Mouse (Mus musculus): ENCODE results near the gene Atf7ip.
A peak's percentile ranks its signal among the peaks of the same experiment; 100 is the strongest.

Gene Atf7ip

DNA sequence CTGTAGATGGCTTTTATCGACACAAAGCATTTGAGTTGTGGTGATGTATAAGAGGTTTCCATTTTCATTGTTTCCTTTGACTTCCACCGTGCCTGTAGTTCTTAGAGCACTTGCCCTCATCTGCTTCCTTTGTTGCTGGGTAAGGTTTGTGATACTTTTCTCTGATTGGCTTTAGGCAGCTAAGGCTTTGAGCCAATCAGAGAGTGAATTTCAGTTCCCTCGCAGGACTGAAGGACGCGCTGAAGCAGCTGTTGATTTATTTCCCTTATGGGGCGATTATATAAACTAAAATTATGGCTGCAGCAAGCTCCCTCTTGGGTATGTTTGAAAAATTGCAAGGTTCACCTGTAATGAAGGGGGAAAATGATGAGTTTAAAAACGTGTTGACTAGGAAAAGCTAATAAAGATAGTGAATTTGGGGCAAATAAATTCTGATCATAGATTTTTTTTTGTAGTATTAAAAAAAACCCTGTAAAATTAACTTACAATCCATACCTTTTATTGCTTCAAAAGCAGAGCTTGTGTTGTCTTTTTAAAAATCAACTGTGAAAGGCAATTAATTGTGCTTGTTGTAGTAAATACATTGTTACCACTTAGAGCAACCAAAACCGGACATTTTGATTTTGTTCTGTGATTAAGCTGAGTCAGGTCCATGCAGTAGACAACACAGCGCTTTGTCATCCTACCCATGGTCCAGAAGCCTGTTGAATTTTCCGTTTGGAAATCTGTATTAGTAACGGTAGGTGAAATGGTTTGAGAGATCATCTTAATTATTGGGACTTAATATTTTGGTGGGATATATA lies 48.0 kb downstream of the Atf7ip start:
- DNase-seq (ENCODE audit: low spot score in 2 of 2), result peak in 1 of 2 experiments; percentile 36

DNA sequence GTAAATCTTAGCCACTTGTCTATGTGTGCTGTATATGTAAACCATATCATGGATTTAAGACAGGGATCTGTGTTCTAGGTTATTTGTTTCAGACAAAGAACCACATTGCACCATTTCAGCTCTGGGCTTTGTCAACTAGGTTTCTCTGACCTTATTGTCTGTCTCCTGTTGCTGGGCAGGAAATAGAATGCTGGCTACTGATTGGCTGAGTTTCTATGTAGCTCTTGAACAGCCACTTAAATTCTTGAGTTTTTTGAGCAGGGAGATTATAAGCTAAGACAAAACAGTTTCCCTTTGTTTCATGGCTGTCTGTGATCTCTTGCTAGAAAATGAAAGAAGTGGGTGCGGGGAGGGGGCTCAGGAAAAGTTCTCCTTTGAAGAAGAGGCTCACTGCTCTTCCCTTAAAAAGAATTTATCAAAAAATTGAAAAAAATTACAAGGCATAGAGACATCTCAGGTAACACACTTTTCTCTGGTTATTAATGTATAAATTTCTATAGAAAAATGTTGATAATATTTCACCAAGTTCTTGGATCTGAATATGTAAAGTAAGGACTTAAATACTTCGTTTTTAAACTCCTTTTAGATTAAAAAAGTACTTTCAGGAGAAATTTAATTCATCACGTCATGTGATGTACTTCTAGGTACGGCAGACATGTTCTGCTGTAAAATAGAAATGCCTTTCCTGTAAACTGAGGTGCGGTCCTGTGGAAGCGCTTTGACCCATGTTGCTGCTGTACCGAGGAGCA lies 49.0 kb downstream of the Atf7ip start:
- no peak for DNase-seq (ENCODE audit: low spot score in 2 of 2)

DNA sequence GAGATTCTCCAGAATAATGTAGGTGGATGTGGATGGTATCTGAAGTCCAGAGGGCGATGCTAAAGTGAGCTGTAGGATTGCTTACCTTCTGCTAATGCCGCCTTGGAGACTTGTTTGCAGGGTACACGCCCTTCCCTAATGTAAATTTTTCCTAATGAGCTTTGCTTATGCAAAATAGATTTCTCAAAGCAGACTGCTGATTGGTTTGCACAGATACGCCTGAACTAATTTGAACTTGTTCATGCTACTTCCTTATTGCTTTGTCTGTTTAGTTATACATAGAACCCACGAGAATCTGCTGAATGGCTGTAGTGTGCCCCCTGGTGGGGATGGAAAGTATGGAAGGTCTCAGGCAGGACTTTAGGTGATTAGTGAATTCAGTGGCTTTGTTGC lies 49.6 kb downstream of the Atf7ip start:
- DNase-seq (ENCODE audit: low spot score in 2 of 2), result peak; percentile 72 to 87

DNA sequence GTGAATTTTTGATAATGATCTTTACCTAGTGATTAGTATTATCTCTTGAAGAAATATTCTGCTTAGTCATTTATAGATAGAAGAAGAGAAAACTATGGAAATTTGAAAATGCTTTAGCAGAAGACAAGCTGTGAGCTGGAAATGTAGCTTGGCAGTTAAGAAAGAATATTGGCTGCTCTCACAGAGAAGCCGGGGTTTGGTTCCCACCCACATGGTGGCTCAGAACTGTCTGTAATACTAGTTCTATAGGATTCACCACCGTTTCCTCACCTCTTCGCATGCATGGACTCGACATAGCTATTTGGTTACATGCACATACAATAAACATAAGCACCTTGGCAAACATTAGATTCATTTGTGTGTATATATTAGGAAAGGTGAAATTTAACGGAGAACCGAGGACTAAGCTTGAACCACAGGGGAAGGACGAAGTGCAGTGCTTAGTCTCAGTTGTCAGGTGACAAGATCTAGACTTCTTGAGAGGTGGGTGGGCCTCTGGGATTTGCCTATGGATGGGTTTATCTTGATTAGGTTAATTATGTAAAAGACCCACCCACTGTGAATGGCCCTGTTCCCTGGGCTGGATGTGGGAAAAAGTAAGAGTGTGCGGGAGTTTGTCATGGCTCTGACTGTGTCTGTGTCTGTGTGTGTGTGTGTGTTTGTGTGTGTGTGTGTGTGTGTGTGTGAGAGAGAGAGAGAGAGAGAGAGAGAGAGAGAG lies 52.5 kb downstream of the Atf7ip start:
- DNase-seq (ENCODE audit: low spot score in 2 of 2), result no peak

DNA sequence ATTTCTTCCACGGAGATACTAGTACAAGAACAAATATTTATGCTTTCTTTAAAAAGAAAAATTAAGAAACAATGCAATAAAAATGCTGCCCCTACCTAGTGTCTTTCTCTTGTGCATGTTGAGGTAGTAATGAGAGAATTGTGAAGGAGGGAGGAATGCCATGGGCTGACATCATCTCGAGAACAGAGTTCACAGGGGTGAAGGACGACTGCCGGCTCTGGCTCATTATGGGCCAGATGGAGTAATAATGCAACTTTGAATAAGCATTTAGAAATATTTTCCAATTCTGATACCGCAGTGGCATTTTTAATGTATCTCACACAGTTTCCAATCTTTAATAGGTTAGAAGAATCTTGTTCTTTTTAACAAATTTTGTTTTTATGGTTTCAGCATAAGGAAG lies 60.0 kb downstream of the Atf7ip start:
- peak in 1 of 2 experiments; percentile 11 for DNase-seq (ENCODE audit: low spot score in 2 of 2)

DNA sequence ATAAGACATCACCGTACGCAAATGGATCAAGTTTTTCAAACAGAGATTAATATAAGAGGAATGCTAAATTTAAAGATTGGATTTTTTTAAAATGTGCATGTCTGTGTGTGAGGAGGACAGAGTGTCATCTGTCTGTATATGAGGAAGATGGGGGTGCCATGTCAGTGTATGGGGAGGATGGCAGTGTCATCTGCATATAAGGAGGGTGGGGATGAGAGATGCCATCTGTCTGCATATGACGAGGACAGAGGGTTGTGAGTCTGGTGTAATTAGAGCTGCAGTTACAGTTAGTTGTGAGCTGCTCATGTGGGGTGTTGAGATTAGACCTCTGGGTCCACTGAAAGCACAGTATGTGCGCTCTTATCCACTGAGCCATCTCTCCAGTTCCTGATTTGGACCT lies 84.8 kb downstream of the Atf7ip start:
- DNase-seq (ENCODE audit: low spot score in 2 of 2), result no peak

DNA sequence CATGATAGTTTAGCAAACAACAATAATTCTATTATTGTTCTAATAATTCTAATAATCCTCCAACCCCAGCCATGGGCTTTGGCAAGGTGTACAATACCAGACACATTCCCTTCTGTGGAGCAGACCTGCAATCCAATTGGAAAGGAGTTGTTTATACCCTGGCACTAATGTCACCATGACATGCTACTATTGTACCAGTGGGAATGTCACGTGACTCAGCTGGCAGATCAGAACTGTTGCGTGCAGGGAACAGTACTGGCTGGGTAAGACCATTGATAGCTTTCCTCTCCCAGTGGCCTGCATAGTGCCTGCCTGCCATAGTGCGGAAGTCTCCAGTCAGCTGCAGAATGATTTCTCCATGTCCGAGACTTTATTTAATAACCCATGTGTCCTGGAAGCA lies 88.6 kb downstream of the Atf7ip start:
- no peak for DNase-seq (ENCODE audit: low spot score in 2 of 2)

DNA sequence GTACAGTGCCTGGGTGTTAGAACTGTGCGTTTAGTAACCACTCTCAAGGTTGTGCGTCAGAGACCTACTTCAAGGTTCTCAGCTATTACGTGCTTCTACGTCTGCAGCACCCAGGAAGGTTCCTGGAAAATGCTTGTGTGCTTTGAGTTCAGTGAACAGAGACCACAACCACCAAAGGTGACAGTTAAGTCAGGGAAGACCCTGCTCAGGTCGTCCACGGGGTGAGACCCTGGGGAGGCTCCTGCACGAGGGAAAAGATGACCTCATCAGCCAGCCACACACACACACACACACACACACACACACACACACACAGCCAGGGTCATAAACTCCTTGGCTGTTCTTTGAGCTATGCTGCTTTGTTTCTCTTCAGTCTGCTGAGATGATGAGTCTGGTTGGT lies 96.6 kb downstream of the Atf7ip start:
- no peak for DNase-seq (ENCODE audit: low spot score in 2 of 2)

DNA sequence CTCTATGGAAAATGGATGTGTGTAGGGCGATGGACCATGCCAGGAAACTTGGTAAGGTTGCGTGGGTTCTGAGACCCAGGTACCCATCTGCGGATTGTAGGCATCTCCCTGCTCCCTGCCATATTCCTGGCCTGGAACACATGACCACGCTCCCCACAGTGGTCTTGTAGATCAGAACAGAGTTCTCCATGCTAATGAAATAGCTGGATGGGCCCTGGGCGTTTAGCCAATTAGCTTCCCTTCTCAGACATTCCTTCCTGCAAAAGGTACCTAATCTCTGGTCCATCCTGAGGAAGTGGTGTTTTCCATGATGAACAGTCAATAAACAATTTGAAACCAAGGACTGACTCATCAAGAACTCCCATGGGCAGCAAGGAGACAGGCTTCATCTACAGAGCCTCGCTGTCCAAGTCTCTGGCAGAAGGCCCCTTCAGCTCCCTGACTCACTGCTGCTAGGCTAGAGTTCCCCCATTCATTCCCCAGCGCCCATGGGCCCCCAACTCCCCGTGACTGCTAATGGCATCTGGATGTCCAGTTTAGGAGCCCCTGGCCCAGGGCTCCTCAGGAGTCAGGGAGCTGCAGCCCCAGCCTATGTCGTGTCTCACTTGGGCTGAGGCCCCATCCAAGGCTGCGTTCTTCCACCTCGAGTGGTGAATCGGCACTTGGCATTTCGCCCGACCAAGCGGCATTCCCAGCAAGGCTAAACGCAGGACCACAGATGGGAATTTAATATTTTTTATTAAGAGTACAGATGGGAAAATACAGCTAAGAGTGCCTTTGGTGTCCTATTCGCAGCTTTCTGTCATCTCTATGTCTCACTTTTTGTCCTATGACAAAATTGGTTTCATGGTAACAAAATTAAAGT lies 105.6 kb downstream of the Atf7ip start:
- no peak for DNase-seq (ENCODE audit: low spot score in 2 of 2)

DNA sequence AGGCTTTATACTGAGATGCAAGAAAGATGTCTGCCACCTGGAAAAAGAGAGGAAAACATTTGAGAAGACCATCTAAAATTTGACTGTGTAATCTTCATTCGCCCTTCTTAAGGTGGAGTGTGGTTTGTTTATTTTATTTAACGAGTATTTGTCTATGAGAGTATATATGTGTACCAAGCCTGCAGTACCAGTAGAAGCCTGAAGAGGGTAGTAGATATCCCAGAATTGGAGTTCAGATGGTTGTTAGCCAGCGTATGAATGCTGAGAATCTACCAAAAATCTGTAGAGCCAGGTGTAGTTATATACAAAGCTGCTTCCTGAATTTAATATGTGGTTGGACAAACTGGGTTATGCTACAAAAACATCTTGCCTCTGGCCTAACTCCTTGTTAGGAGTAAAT lies 106.3 kb downstream of the Atf7ip start:
- DNase-seq (ENCODE audit: low spot score in 2 of 2), result no peak

DNA sequence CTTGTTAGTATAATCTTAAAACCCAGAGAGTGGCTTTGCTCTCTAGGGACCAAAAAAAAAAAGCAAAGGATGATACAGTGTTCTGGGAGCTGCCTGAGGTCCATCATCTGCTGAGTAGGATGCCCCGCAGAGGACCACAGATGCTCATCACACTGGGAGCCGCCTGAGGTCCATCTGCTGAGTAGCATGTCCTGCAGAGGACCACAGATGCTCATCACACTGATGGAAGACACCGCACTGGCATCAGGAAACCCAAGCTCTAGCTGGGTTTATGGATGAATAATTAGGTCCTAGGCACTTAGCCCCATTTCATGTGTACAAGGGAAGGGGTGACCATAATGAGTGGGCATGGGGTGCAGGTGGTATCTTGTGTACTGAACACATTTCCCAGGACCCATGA lies 108.2 kb downstream of the Atf7ip start:
- no peak for DNase-seq (ENCODE audit: low spot score in 2 of 2)

DNA sequence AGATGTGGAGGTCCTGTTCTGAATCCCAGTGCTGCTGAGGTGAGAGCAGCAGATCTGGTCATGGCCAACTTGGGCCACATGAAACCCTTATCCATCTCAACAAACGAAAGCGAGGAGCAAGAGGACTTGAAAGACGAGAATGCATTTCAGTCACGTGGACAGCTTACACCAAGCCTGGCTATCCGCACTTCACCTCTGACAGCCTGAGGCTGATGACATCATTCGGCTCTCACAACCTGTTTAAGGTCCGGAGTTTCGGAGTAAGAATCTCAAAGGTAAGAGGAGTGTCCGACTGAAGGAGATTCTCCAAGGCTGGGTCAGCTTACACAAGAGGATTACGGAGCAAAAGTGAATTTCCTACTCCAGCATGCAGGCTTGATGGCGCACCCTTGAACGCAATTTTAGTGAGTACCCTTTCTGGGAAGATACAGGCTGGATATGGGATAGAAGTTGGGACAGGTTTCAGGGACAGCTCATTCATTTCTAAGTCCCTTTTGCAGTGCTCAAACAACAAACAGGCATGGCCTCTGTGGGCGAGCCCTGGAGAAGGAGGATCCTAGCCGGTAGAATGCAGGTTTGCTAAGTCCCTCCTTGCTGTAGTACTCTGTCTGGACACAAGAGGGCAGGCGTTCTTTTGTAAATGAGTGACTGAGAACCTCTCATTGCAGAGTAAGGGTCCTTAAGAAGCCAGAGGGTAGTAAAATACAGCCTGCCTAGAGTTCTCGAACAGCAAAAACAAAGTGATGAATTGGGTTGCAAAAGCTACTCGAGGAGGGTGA lies 114.6 kb downstream of the Atf7ip start:
- DNase-seq (ENCODE audit: low spot score in 2 of 2), result peak; percentile 71 to 89

DNA sequence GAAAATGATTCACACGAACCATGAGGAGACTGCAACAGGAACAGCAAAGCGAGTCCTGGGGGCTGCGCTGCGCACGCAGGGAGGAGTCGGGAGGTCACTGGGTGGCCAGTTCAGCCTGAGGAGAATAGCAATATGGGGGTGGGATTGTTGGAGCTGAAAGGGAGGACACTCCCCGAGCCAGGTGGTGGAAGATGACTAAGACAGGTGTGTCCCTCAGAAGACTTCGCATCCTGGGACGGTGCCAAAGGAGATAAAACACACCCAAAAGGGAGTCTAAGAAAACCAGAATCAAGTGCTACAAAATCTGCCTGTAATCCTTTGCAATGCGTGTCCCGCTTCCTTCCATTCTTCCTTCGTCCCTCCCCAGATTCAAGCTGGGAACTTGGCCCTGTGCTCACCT lies 119.5 kb downstream of the Atf7ip start:
- no peak for DNase-seq (ENCODE audit: low spot score in 2 of 2)

DNA sequence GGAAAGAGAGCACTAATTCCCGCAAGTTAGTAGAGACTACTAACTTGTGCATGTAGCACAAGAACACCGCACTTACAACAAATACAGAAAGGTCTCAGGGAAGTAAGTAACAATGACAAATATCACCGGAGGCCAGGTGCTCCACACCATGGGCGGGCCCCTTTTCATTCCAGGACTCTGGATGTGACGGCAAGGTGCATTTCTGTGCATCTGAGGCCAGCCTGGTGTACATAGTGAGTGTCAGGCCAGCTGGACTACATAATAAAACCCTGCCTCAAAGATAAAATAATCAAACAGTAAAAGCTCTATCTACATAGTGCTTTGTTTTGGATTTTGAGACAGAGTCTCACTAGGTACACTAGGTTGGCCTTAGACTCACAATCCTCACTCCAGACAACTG lies 123.7 kb downstream of the Atf7ip start:
- DNase-seq (ENCODE audit: low spot score in 2 of 2), result no peak

DNA sequence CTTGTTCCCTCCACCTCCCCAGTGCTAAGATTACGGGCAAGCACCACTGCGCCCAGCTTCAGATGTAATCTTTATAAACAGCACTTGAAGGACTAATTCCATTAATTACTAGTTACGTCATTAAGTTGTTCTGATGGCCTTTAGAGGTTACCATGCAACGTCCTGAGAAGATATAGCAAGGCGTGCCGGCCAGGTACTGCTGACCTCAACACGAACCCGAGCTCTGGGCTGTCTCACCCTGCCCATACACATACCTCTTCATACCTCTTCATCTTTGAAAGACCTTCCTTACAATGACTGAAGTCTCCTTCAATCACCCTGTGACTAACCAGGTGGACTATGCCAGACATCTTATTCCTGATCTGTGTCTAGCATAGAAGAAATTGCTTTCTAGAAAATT lies 125.6 kb downstream of the Atf7ip start:
- no peak for DNase-seq (ENCODE audit: low spot score in 2 of 2)

DNA sequence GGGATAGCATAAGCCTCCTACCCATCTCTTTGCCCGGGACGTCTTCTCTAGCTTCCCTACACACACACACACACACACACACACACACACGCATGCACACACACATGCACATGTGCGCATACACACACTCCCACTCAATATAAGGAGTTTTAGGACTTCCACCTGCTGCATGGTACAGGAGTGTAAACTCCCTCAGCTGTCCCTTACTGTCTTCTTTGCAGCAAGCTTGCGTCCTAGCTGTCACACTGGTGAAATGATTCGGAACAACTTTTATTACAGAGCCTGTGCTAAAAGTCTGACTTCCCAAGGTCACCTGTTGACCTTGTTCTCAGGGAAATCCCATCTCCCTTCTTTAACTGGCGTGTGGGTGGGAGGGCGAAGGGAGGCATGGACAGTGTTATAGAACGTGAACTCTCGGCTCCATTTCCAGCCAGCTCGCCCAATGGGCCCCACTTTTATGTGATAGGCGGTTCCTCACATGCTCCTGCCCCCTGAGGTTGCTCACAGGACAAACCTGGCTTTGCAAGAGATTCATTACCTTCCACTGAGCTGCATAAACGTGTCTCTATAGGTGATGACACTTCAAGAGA lies 126.1 kb downstream of the Atf7ip start:
- DNase-seq (ENCODE audit: low spot score in 2 of 2), result no peak

DNA sequence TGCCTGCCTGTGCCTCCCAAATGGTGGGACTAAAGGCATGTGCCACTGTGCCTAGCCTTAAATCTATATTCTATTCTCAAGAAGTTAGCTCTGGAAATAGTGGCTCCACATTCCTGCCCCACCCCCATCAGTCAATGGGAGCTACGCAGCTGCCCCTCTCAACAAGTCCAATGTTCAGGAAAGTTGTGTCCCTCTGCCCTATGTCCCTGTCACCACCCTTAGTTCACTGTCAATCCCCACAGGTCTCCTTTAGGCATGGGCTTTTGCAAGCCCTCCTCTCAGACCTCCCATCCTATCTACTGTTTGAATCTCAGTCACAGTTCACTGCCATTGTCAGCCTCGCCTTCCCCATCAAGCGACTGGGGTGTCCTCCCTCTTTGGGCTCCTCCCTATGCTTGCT lies 127.2 kb downstream of the Atf7ip start:
- DNase-seq (ENCODE audit: low spot score in 2 of 2), result no peak

DNA sequence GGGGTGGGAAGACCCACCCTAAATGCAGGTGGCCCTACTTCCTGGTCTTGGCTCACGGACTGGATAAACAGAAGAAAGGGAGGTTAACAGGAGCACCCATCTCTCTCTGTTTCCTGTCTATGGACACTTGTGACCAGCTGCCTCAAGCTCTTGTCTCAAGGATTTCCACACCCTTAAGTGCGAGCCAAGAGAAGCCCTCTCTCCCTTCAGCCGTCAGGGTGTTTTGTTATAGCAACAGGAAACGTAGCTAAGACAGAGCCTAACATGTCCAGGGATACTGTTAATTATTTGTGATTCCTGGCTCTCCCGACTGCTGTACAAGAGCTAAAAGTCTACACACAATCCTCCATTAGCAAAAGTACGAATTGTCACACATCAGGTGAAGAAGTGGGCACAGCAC lies 127.8 kb downstream of the Atf7ip start:
- DNase-seq (ENCODE audit: low spot score in 2 of 2), result no peak

DNA sequence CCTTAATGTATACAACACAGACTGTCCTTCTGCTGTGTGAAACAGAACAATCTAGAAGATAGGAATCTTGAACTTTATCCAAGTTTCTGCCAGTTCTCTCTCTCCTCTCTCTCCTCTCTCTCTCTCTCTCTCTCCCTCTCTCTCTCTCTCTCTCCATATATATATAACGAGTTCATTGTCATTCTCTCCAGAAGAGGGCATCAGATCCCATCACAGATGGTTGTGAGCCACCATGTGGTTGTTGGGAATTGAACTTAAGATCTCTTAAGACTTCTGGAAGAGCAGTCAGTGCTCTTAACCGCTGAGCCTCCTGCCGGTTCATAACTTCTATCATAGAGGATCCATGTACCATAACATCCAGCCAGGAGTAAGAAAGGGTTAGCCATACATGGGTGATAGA lies 129.0 kb downstream of the Atf7ip start:
- no peak for DNase-seq (ENCODE audit: low spot score in 2 of 2)

DNA sequence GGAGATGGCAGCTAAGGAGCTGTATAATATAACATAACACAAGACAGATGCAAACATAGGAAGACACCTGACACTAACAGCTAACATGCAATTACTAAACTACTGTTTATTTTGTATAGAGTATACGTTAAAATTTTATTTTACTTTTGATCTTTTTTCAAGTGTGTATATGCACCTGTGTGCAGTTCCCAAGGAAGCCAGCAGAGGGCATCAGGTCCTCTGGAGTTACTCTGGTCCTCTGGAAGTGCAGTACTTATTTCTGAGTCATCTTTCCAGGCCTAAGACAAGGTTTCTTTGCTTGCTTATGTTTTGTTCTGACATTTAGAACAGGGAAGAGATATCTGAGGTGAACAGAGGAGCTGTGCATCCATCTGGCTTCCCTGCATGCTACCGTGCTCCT lies 138.2 kb downstream of the Atf7ip start:
- no peak for DNase-seq (ENCODE audit: low spot score in 2 of 2)

DNA sequence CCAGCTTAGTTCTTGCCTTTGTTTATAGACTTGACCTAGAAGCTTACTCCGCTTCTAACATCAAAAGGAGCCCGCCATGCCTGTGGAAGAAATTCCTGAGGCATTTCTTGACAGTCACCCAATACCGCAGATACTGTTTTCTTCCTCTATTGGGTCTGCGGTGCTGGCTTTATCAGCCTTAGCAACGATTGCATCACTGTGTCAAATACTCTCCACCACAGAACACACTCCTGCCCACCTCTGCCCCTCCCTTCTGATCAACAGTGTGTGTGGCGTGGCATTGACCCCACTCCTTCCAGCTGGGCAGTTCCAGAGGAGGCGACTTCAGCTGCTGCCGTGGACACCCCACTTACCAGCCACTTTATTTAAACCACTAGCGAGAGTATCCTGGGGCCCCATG lies 139.8 kb downstream of the Atf7ip start:
- no peak for DNase-seq (ENCODE audit: low spot score in 2 of 2)
